Mouse (Mus musculus) liver, embryonic 15.5 days (tissue): ENCODE measurements around the gene Wwc2. TPM values are rescaled to one million over a fixed set of nuclear protein-coding genes. Genes with fewer than 3 reads are reported as not detected.

Experiments
- ATAC-seq: fragments of 200-750 bp; cut with Nextera tagmentation; 2 replicates; pipeline ENCODE4 v1.8.0; 2017; ENCODE audit warnings: moderate number of reproducible peaks, mild to moderate bottlenecking, moderate library complexity; ENCODE audit not compliant: insufficient read depth
- H3K27ac ChIP-seq: fragments of 300-500 bp; sonication (generic); replicated peaks from 2 replicates; pipeline ENCODE4 v1.5.1; 2015; ENCODE audit warnings: mild to moderate bottlenecking, inconsistent platforms
- H3K27me3 ChIP-seq: fragments of 300-500 bp; sonication (generic); 2 replicates; pipeline ENCODE4 v1.6.1; 2015; ENCODE audit warnings: mild to moderate bottlenecking, inconsistent platforms
- H3K36me3 ChIP-seq: fragments of 300-500 bp; sonication (generic); replicated peaks from 2 replicates; pipeline ENCODE4 v1.6.1; 2015; ENCODE audit warnings: moderate library complexity, mild to moderate bottlenecking, inconsistent platforms
- H3K4me1 ChIP-seq: fragments of 300-500 bp; sonication (generic); replicated peaks from 2 replicates; pipeline ENCODE4 v1.6.1; 2015; ENCODE audit warnings: inconsistent platforms
- H3K4me2 ChIP-seq: fragments of 300-500 bp; sonication (generic); 2 replicates; pipeline ENCODE4 v1.6.1; 2015; ENCODE audit warnings: moderate library complexity, mild to moderate bottlenecking, inconsistent platforms
- H3K4me3 ChIP-seq: fragments of 300-500 bp; sonication (generic); replicated peaks from 2 replicates; pipeline ENCODE4 v1.5.1; 2015; ENCODE audit warnings: mild to moderate bottlenecking, inconsistent platforms
- H3K9ac ChIP-seq: fragments of 300-500 bp; sonication (generic); 2 replicates; pipeline ENCODE4 v1.6.1; 2015; ENCODE audit warnings: moderate library complexity, mild to moderate bottlenecking, inconsistent platforms
- H3K9me3 ChIP-seq: fragments of 300-500 bp; sonication (generic); replicated peaks from 2 replicates; pipeline ENCODE4 v1.6.1; 2016; ENCODE audit warnings: inconsistent platforms
- WGBS: fragments of 180-500 bp; shearing (Covaris S2); methylation state at CpG from one replicate; pipeline ENCODE4 v1.1.7; 2015; ENCODE audit warnings: mixed read lengths; ENCODE audit not compliant: insufficient replicate concordance; 5-methylcytosine and 5-hydroxymethylcytosine counted together
- polyA plus RNA-seq: library from polyadenylated mRNA; unstranded; fragments of >200 nt; fragmentation: Nextera tagmentation; extraction: Ambion mirVana; gene quantifications from 2 replicates; pipeline ENCODE4 v1.2.1, GENCODE M21; 2015

Gene Wwc2
- polyA plus RNA-seq, 1 experiment from 2014 or later, result 1.4 TPM

- Histone ChIP-seq H3K27ac (no peak overlapping the region), H3K4me1 (no peaks in the 10 kb centered on the region), H3K9me3 (no peaks in the 10 kb centered on the region), H3K36me3 (no peaks in the 10 kb centered on the region), H3K4me3 (no peak overlapping the region), H3K27me3 (no peaks in the 10 kb centered on the region), H3K9ac (no peak overlapping the region), H3K4me2 (no peak overlapping the region)
- ATAC-seq, result no peak
- 82% methylated on average over 15 of the region's 15 CpGs for WGBS
These were observed 204.4 kb downstream of the Wwc2 start for GRCm38 (mm10) chr8:47786323-47786722.

- Histone ChIP-seq H3K27me3 (no peaks in the 10 kb centered on the region), H3K4me2 (no peak overlapping the region), H3K4me1 (no peaks in the 10 kb centered on the region), H3K9ac (no peak overlapping the region), H3K36me3 (no peaks in the 10 kb centered on the region), H3K4me3 (no peak overlapping the region), H3K27ac (no peak overlapping the region), H3K9me3 (no peaks in the 10 kb centered on the region)
- no peak for ATAC-seq
- WGBS, result 67% methylated on average over 7 of the region's 7 CpGs
These were observed 206.3 kb downstream of the Wwc2 start for GRCm38 (mm10) chr8:47784436-47784835.

DNA sequence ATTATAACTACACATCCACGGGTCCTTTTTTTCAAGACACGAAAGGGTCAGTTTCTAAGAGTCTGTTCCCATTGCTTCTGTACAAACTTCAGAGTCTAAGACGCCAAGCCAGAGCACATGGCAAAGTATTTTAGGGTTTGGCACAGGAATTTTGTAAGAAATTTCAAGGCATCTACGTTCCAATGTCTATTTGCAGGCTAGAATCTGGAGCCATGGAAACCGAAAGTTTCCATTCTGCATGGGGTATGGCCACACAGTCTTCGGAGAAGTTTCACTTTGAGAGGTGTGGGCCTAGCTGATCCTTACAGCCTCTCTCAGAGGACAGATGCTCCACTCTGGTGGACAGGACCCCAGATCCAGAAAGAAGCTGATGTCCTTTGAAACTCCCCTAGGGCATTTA, 206.8 kb downstream of the Wwc2 start:
- H3K27ac ChIP-seq, result no peak overlapping the region
- H3K4me3 ChIP-seq, result no peak overlapping the region
- no peak overlapping the region for H3K4me2 ChIP-seq
- 68% methylated on average over 6 of the region's 6 CpGs for WGBS
- no peak overlapping the region for H3K9ac ChIP-seq
- H3K36me3 ChIP-seq, result no peaks in the 10 kb centered on the region
- H3K9me3 ChIP-seq, result no peaks in the 10 kb centered on the region
- no peaks in the 10 kb centered on the region for H3K4me1 ChIP-seq
- H3K27me3 ChIP-seq, result no peaks in the 10 kb centered on the region
- no peak for ATAC-seq

DNA sequence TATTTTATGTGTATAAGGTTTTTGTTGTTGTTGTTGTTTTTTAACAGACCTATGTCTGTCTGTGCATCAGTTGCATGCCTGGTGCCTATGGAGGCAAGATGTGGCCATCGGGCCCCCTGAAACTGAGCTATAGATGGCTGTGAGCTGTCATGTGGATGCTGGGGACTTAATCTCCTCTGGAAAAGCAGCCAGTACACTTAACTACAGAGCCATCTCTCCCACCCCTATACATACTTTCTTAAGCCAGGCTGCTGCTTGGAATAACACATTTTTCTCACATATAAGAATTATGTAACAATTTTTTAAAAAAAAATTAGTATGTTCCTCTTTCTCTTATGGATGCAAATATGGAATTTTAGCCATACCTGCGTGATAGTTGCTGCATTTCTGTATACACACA, 207.2 kb downstream of the Wwc2 start:
- H3K9me3 ChIP-seq, result no peaks in the 10 kb centered on the region
- no peaks in the 10 kb centered on the region for H3K4me1 ChIP-seq
- no peak overlapping the region for H3K4me2 ChIP-seq
- no peak overlapping the region for H3K4me3 ChIP-seq
- no peak for ATAC-seq
- WGBS, result 62% methylated on average over 2 of the region's 2 CpGs
- no peaks in the 10 kb centered on the region for H3K27me3 ChIP-seq
- H3K9ac ChIP-seq, result no peak overlapping the region
- H3K36me3 ChIP-seq, result no peaks in the 10 kb centered on the region
- no peak overlapping the region for H3K27ac ChIP-seq

- no peaks in the 10 kb centered on the region for H3K27me3 ChIP-seq
- H3K4me3 ChIP-seq, result no peak overlapping the region
- H3K4me1 ChIP-seq, result no peaks in the 10 kb centered on the region
- no peaks in the 10 kb centered on the region for H3K9me3 ChIP-seq
- no peak for ATAC-seq
- no peaks in the 10 kb centered on the region for H3K36me3 ChIP-seq
- H3K4me2 ChIP-seq, result no peak overlapping the region
- H3K27ac ChIP-seq, result no peak overlapping the region
- 55% methylated on average over 4 of the region's 4 CpGs for whole genome bisulfite sequencing
- H3K9ac ChIP-seq, result no peak overlapping the region
These were observed 208.8 kb downstream of the Wwc2 start for GRCm38 (mm10) chr8:47781881-47782280.

DNA sequence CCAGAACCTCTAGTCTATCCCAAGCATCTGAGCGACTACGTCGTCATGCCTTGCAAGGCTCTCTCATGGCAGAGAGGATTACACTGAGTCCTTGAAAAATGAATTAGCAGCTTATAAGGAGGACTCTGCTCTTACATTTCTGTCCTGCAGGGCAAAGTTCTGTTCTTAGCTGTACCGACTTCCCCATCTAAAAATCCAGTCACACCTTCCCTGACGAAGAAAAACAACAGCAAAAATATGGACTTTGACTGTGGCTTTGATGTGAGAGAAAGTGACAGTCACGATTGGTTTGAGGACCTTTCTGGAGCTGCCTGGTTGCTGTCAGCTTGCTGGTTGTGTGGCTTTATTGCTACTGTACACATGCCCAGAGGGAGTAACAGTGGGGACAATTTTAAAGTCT, 211.1 kb downstream of the Wwc2 start:
- H3K27ac ChIP-seq, result no peak overlapping the region
- no peaks in the 10 kb centered on the region for H3K36me3 ChIP-seq
- 61% methylated on average over 6 of the region's 6 CpGs for WGBS
- no peak overlapping the region for H3K4me2 ChIP-seq
- H3K9me3 ChIP-seq, result no peaks in the 10 kb centered on the region
- no peak for ATAC-seq
- no peak overlapping the region for H3K4me3 ChIP-seq
- H3K9ac ChIP-seq, result no peak overlapping the region
- H3K4me1 ChIP-seq, result no peaks in the 10 kb centered on the region
- H3K27me3 ChIP-seq, result no peaks in the 10 kb centered on the region

- Histone ChIP-seq H3K4me3 (no peak overlapping the region), H3K4me2 (no peak overlapping the region), H3K4me1 (no peaks in the 10 kb centered on the region), H3K27ac (no peak overlapping the region), H3K27me3 (no peaks in the 10 kb centered on the region), H3K36me3 (no peaks in the 10 kb centered on the region), H3K9ac (no peak overlapping the region), H3K9me3 (no peaks in the 10 kb centered on the region)
- WGBS, result 73% methylated on average over 7 of the region's 7 CpGs
- no peak for ATAC-seq
These were observed 213.3 kb downstream of the Wwc2 start for GRCm38 (mm10) chr8:47777415-47777814.

Other genes starting within 250 kb of the Wwc2 start
- gene Cldn24, start 168.8 kb downstream of the Wwc2 start, polyA plus RNA-seq, result not detected in 2 replicates
- gene Cldn22, start 166.4 kb downstream of the Wwc2 start, polyA plus RNA-seq, result not detected in 2 replicates
- gene Dctd, start 108.2 kb upstream of the Wwc2 start, polyA plus RNA-seq, result 5.5 TPM in 2 replicates